Mouse (Mus musculus): ENCODE data around the gene Bckdhb.

DNA sequence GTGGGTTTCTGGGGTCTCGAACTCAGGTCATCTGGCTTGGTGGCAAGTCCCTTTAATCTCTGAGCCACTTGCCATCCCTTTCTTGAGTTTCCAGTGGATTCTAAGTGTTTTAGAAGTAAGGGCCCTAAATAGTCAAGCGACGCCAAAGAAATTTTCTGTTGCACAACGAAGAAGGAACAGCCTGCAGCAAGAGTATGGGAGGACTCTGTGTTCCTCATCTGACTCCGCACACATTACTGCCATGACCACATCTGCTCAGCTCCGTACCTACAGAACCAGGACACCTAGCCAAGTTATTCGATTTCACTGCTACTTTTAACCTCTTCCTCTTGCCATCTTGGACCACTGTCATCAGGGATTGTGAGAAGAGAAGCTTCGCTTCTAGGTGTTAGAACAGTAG, 168.0 kb downstream of the Bckdhb start:
- no peak for TF ChIP-seq CTCF (conservative IDR thresholded peaks at IDR 0.05; ENCODE audit: low read length)
- no peak for TF ChIP-seq POU5F1 (IDR thresholded peaks at IDR 0.05; ENCODE audit: borderline replicate concordance, low read length)
- TF ChIP-seq NANOG (IDR thresholded peaks at IDR 0.05; ENCODE audit: borderline replicate concordance, low read length): no peak
